Mouse (Mus musculus): ENCODE measurements around the gene Usp49.
"Not testable (repeated sequence)": the region's sequence is repeated elsewhere in the genome, so short reads cannot be mapped to it uniquely, and the experiment has no call there.

The Usp49 gene

GRCm38 (mm10) chr17:47630678-47631065, at the start of gene Usp49:
Gene Usp49, plus strand, starts transcription at chr17:47630690.
- DNase-seq (ENCODE audit: low read depth, low spot score) = no peak

- no peak for DNase-seq (ENCODE audit: low read depth, low spot score)
These were observed 49.5 kb upstream of the Usp49 start for GRCm38 (mm10) chr17:47580962-47581361.

GRCm38 (mm10) chr17:47588517-47588916, 42.0 kb upstream of the Usp49 start:
- no peak for DNase-seq (ENCODE audit: low read depth, low spot score)

- DNase-seq (ENCODE audit: low read depth, low spot score) = no peak
These were observed 39.4 kb upstream of the Usp49 start for GRCm38 (mm10) chr17:47591073-47591472.

GRCm38 (mm10) chr17:47593215-47593853, 37.2 kb upstream of the Usp49 start:
- peak; percentile 75 for DNase-seq (ENCODE audit: low read depth, low spot score)

GRCm38 (mm10) chr17:47593854-47594182, 36.7 kb upstream of the Usp49 start:
- DNase-seq (ENCODE audit: low read depth, low spot score) = no peak

GRCm38 (mm10) chr17:47594183-47594968, 36.1 kb upstream of the Usp49 start:
- DNase-seq (ENCODE audit: low read depth, low spot score) = no peak

GRCm38 (mm10) chr17:47594969-47595247, 35.6 kb upstream of the Usp49 start:
- no peak for DNase-seq (ENCODE audit: low read depth, low spot score)

GRCm38 (mm10) chr17:47595248-47596161, 35.0 kb upstream of the Usp49 start:
- DNase-seq (ENCODE audit: low read depth, low spot score) = no peak

GRCm38 (mm10) chr17:47596162-47596838, 34.2 kb upstream of the Usp49 start:
- no peak for DNase-seq (ENCODE audit: low read depth, low spot score)

- no peak for DNase-seq (ENCODE audit: low read depth, low spot score)
These were observed 33.7 kb upstream of the Usp49 start for GRCm38 (mm10) chr17:47596839-47597164.

- DNase-seq (ENCODE audit: low read depth, low spot score) = no peak
These were observed 33.2 kb upstream of the Usp49 start for GRCm38 (mm10) chr17:47597261-47597660.

- DNase-seq (ENCODE audit: low read depth, low spot score) = peak; percentile 46
These were observed 32.5 kb upstream of the Usp49 start for GRCm38 (mm10) chr17:47597838-47598579.

- DNase-seq (ENCODE audit: low read depth, low spot score) = not testable (repeated sequence)
These were observed 31.7 kb upstream of the Usp49 start for GRCm38 (mm10) chr17:47598580-47599304.

- no peak for DNase-seq (ENCODE audit: low read depth, low spot score)
These were observed 30.8 kb upstream of the Usp49 start for GRCm38 (mm10) chr17:47599511-47600297.

- no peak for DNase-seq (ENCODE audit: low read depth, low spot score)
These were observed 29.7 kb upstream of the Usp49 start for GRCm38 (mm10) chr17:47600601-47601388.

GRCm38 (mm10) chr17:47601389-47601755, 29.1 kb upstream of the Usp49 start:
- no peak for DNase-seq (ENCODE audit: low read depth, low spot score)

GRCm38 (mm10) chr17:47602289-47602688, 28.2 kb upstream of the Usp49 start:
- no peak for DNase-seq (ENCODE audit: low read depth, low spot score)

GRCm38 (mm10) chr17:47606220-47606619, 24.3 kb upstream of the Usp49 start:
- no peak for DNase-seq (ENCODE audit: low read depth, low spot score)
